Mouse (Mus musculus) liver, postnatal 0 days (tissue): Measurements from ENCODE around the gene Tmem40. TPM values are rescaled to one million over a fixed set of nuclear protein-coding genes. Genes with fewer than 3 reads are reported as not detected.

Experiments
- ATAC-seq: fragments of 200-750 bp; cut with Nextera tagmentation; 2 replicates; pipeline ENCODE4 v1.8.0; 2017; ENCODE audit warnings: mild to moderate bottlenecking, moderate library complexity
- DNase-seq: peaks from one replicate; pipeline ENCODE4 v3.0.0-alpha.2; 2016
- H3K27ac ChIP-seq: fragments of 300-500 bp; sonication (generic); 2 replicates; pipeline ENCODE4 v1.5.1; 2014; ENCODE audit warnings: antibody characterized with exemption, moderate library complexity, mild to moderate bottlenecking, low read depth
- H3K27me3 ChIP-seq: fragments of 300-500 bp; sonication (generic); 2 replicates; pipeline ENCODE4 v1.6.1; 2014; ENCODE audit warnings: low read length, control low read depth, mixed read lengths; ENCODE audit not compliant: insufficient read depth
- H3K36me3 ChIP-seq: fragments of 300-500 bp; sonication (generic); replicated peaks from 2 replicates; pipeline ENCODE4 v1.6.1; 2014; ENCODE audit warnings: mild to moderate bottlenecking, control low read depth, low read length, moderate library complexity, mixed read lengths; ENCODE audit not compliant: insufficient read depth
- H3K4me1 ChIP-seq: fragments of 300-500 bp; sonication (generic); 2 replicates; pipeline ENCODE4 v1.6.1; 2014; ENCODE audit warnings: antibody characterized with exemption, mild to moderate bottlenecking, control low read depth; ENCODE audit not compliant: insufficient read depth
- H3K4me2 ChIP-seq: fragments of 300-500 bp; sonication (generic); 2 replicates; pipeline ENCODE4 v1.6.1; 2014; ENCODE audit warnings: low read depth, mild to moderate bottlenecking, low read length, moderate library complexity, mixed read lengths
- H3K4me3 ChIP-seq: fragments of 300-500 bp; sonication (generic); 2 replicates; pipeline ENCODE4 v1.5.1; 2014; ENCODE audit warnings: low read depth, low read length
- H3K9ac ChIP-seq: fragments of 300-500 bp; sonication (generic); replicated peaks from 2 replicates; pipeline ENCODE4 v1.6.1; 2014; ENCODE audit warnings: mild to moderate bottlenecking, moderate library complexity
- H3K9me3 ChIP-seq: fragments of 300-500 bp; sonication (generic); 2 replicates; pipeline ENCODE4 v1.6.1; 2016; ENCODE audit warnings: mild to moderate bottlenecking, control low read depth, low read length, mixed read lengths
- CTCF ChIP-seq: sonication (generic); IDR thresholded peaks from 2 replicates; pipeline ENCODE4 v1.5.1; 2016; ENCODE audit warnings: antibody characterized with exemption, low read depth
- EP300 ChIP-seq: IDR thresholded peaks from 2 replicates; pipeline ENCODE4 v1.6.1; 2016; ENCODE audit warnings: antibody characterized with exemption, low read depth, mild to moderate bottlenecking
- WGBS: fragments of 180-500 bp; shearing (Covaris S2); extraction: QIAGEN DNeasy Blood & Tissue Kit; methylation state at CpG from one replicate; pipeline ENCODE4 v1.1.7; 2014; ENCODE audit not compliant: insufficient replicate concordance; 5-methylcytosine and 5-hydroxymethylcytosine counted together
- polyA plus RNA-seq: library from polyadenylated mRNA; unstranded; fragments of >200 nt; fragmentation: Nextera tagmentation; extraction: Ambion mirVana; gene quantifications from 2 replicates; pipeline ENCODE4 v1.2.1, GENCODE M21; 2015

Tmem40 gene
- polyA plus RNA-seq, 1 experiment from 2014 or later, result 21.2 TPM

DNA sequence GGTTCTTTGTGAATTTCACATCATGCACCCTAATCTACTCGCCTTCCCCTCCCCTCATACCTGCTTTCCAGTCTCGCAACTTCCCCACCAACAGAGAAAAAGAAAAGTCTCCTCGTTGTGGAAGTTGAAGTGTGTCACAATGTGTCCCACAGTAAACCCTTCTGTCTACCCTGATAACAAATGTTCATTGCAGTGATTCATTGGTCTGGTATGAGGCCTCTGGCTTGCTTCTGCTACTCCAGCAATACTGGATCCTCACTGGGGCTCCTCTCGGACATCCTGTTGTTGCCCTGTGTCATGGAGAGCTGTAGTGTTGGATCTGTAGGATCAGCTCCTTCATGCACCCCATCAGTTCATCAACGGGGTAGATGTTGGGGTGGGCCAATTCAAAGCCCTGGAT is 40.0 kb downstream of the Tmem40 start:
- ATAC-seq, result no peak
- Histone ChIP-seq H3K9me3 (peaks cover under 1% of the 10 kb centered on the region; the same call in 1 of the 2 replicates), H3K27me3 (no peaks in the 10 kb centered on the region), H3K4me2 (no peak overlapping the region), H3K27ac (no peak overlapping the region), H3K4me1 (peaks cover 9% of the 10 kb centered on the region), H3K4me3 (no peak overlapping the region), H3K9ac (no peak overlapping the region), H3K36me3 (no peaks in the 10 kb centered on the region)
- 52% methylated on average over 5 of the region's 5 CpGs for WGBS
- DNase-seq, result no peak
- no peak for TF ChIP-seq CTCF
- TF ChIP-seq EP300, result no peak

DNA sequence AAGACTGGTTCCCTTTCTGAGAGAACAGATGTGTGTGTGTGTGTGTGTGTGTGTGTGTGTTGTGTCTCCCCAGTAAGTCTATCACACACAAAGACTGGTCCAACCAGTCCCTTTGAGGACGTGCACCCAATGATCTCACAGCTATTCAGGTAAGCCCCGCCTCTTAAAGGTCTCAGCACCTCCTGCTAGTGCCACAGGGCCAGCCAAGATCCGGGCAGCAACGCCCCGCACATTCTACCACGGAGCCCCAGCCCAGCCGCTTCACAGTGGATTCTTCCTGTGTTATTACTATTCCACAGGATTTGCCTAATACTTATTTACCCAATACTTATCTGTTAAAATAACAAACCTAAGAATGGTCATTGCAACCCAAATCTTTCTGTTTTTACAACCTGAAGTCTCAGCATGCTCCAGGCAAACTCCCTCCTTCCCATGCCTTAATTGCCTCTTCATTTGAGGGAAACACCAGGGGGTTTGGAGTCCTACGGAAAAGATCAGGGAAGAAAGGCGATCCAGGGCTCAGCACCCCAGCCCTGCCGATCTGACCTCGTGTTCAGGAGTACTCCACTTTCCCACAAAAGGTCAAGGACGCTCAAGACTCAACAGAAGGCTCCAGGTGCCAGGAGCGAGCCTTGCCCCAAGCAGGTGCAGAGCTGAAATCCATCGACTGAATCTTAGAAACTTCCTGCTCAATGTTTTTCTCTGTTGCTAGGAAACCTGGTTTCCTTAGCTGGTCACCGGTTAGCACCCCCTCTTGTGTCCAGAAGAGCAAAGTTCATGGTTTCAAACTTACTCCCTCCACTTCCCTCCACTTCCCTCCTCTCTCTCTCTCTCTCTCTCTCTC is 44.3 kb downstream of the Tmem40 start:
- ATAC-seq (peak; percentile 90), DNase-seq (peak; percentile 52)
- WGBS, result 2% methylated on average over 15 of the region's 15 CpGs
- TF ChIP-seq EP300 (no peak), CTCF (peak; percentile 56)
- Histone ChIP-seq H3K9ac (peak overlapping the region; percentile 58), H3K4me3 (peak overlapping the region; percentile 39), H3K9me3 (no peaks in the 10 kb centered on the region), H3K36me3 (no peaks in the 10 kb centered on the region), H3K4me1 (peaks cover 7% of the 10 kb centered on the region), H3K4me2 (peak overlapping the region; percentile 76), H3K27ac (peak overlapping the region; percentile 48; the same call in 1 of the 2 replicates), H3K27me3 (no peaks in the 10 kb centered on the region)

DNA sequence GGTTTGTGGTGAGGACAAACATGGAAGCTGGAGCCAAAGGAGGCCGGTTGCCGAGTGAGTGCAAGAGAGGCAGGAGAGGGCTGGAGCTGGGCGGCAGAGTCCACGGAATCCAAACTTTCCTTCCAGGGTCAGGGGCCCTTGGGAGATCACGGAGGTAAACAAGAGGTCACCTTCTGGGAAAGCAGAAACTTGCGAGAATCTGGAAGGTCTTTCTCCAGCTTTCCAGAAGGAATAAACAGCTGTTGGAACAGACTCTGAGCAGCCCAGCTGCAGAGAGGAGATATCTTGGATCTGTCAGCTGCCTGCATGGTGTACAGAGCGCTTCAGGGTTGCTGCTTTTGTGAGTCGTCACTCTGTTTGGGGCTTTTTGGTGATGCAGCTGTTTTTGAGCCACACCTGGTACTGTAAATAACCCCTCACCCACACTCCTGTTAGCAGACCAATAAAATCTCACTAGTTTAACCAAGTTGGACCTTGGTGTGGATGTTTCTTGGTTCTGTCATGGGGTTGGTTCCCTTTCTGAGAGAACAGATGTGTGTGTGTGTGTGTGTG is 45.0 kb downstream of the Tmem40 start:
- Histone ChIP-seq H3K27ac (peak overlapping the region; percentile 18; the same call in 1 of the 2 replicates), H3K9ac (no peak overlapping the region), H3K36me3 (no peaks in the 10 kb centered on the region), H3K4me3 (no peak overlapping the region), H3K9me3 (no peaks in the 10 kb centered on the region), H3K4me2 (peak overlapping the region; percentile 76), H3K4me1 (peaks cover 7% of the 10 kb centered on the region), H3K27me3 (no peaks in the 10 kb centered on the region)
- DNase-seq (no peak), ATAC-seq (peak; percentile 85)
- TF ChIP-seq EP300 (no peak), CTCF (no peak)
- WGBS, result 37% methylated on average over 8 of the region's 8 CpGs

GRCm38 (mm10) chr6:115711261-115711660 is 50.9 kb downstream of the Tmem40 start:
- TF ChIP-seq EP300, result no peak
- TF ChIP-seq CTCF, result no peak
- Histone ChIP-seq H3K9ac (no peak overlapping the region), H3K4me2 (no peak overlapping the region), H3K9me3 (no peaks in the 10 kb centered on the region), H3K27me3 (no peaks in the 10 kb centered on the region), H3K4me1 (no peaks in the 10 kb centered on the region), H3K36me3 (no peaks in the 10 kb centered on the region), H3K4me3 (no peak overlapping the region), H3K27ac (no peak overlapping the region)
- 80% methylated on average over 2 of the region's 3 CpGs for WGBS
- ATAC-seq, result no peak
- no peak for DNase-seq

DNA sequence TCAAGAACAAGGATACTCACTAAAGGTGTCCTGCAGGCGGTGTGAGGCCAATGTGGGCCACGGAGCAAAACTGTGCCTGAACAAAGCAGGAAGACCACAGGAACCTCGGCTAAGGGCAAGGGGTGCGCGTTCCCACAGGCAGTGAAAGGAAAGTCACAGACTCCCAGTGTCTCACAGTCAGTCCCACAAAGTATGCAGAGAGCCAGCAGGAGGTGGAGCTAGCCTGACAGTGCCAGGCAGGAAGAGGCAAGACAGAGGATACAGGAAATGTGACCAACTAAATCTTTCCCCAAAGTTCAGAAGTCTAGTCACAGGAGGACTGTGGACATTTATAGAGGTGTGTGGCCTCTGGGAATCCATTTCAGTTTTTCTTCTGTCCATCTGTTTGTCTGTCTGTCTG is 59.3 kb downstream of the Tmem40 start:
- H3K27ac ChIP-seq, result no peak overlapping the region
- TF ChIP-seq CTCF (no peak), EP300 (no peak)
- H3K4me1 ChIP-seq, result no peaks in the 10 kb centered on the region
- ATAC-seq, result no peak
- no peaks in the 10 kb centered on the region for H3K36me3 ChIP-seq
- H3K9me3 ChIP-seq, result no peaks in the 10 kb centered on the region
- DNase-seq, result no peak
- 49% methylated on average over 5 of the region's 5 CpGs for WGBS
- no peak overlapping the region for H3K4me3 ChIP-seq
- no peaks in the 10 kb centered on the region for H3K27me3 ChIP-seq
- H3K4me2 ChIP-seq, result no peak overlapping the region
- H3K9ac ChIP-seq, result no peak overlapping the region

DNA sequence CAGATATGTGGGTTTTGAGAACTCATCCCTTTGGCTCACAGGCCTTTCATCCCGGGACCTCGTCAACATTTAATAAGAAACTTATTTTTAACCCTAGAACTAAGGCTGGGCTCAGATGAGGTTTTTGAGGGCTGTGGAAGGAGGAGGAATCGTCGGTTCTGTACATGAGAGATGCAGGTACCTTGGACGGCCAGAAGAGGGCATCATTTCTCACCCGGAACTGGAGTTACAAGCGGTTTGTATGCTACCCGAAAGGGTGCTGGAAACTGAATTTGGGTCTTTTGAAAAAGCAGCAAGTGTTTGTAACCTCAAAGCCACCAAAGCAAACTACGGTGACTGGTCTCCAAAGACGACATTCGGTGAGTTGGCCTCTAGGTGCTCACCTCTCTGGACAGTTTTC is 60.9 kb downstream of the Tmem40 start:
- H3K36me3 ChIP-seq, result no peaks in the 10 kb centered on the region

More for the DNA sequence above, 60.9 kb downstream of the Tmem40 start:
- no peak for DNase-seq
- peak; percentile 62 for TF ChIP-seq CTCF
- TF ChIP-seq EP300, result no peak
- H3K27ac ChIP-seq, result peak overlapping the region; percentile 63
- WGBS, result 59% methylated on average over 11 of the region's 11 CpGs
- H3K27me3 ChIP-seq, result no peaks in the 10 kb centered on the region
- no peak overlapping the region for H3K4me2 ChIP-seq
- no peak overlapping the region for H3K9ac ChIP-seq
- H3K4me1 ChIP-seq, result no peaks in the 10 kb centered on the region
- no peak overlapping the region for H3K4me3 ChIP-seq
- H3K9me3 ChIP-seq, result no peaks in the 10 kb centered on the region
- ATAC-seq, result no peak
